Mouse (Mus musculus): ENCODE measurements at regions not wholly inside any gene's neighbourhood (a gene's known extent, or its start where the extent isn't known, plus 50 kb on each side); places are given as distances from the start of the nearest gene placed in this dataset.

GRCm38 (mm10) chr13:107495161-107495732 is 473.3 kb upstream of the Kif2a start:
- H3K9ac ChIP-seq (ENCODE audit: control insufficient read depth, low read depth, low read length, poor library complexity, severe bottlenecking), result no peak overlapping the region
- no peaks in the 10 kb centered on the region for H3K36me3 ChIP-seq (ENCODE audit: control insufficient read depth in 1 of 2, insufficient read depth in 2 of 2, low read length in 2 of 2)
- TF ChIP-seq SMC3 (IDR thresholded peaks at IDR 0.05; ENCODE audit: low read depth, low read length), result no peak
- no peak for TF ChIP-seq GATA1 (IDR thresholded peaks at IDR 0.05; ENCODE audit: low read depth, low read length)
- TF ChIP-seq USF2 (IDR thresholded peaks at IDR 0.05; ENCODE audit: borderline replicate concordance in 1 of 2, insufficient read depth in 1 of 2, low read depth in 1 of 2, low read length in 2 of 2), result no peak
- TF ChIP-seq EP300 (IDR thresholded peaks at IDR 0.05; ENCODE audit: low read depth in 1 of 2, low read length in 2 of 2), result no peak
- TF ChIP-seq KAT2A (conservative IDR thresholded peaks at IDR 0.05; ENCODE audit: low read depth, low read length), result no peak
- TF ChIP-seq ELF1 (IDR thresholded peaks at IDR 0.05; ENCODE audit: low read depth, low read length), result no peak
- no peak for TF ChIP-seq HCFC1 (IDR thresholded peaks at IDR 0.05; ENCODE audit: low read depth, low read length)
- TF ChIP-seq TAL1 (IDR thresholded peaks at IDR 0.05; ENCODE audit: low read length), result no peak
- no peak for TF ChIP-seq CTCF (IDR thresholded peaks at IDR 0.05 in 2 of 3, conservative IDR thresholded peaks at IDR 0.05 in 1 of 3; ENCODE audit: control insufficient read depth in 1 of 3, insufficient read depth in 1 of 3, low read depth in 2 of 3, low read length in 3 of 3, poor library complexity in 1 of 3, severe bottlenecking in 1 of 3)
- no peak for TF ChIP-seq MXI1 (IDR thresholded peaks at IDR 0.05; ENCODE audit: low read depth, low read length)
- no peak for TF ChIP-seq POLR2AphosphoS2 (IDR thresholded peaks at IDR 0.05; ENCODE audit: low read length)
- TF ChIP-seq MYC (IDR thresholded peaks at IDR 0.05; ENCODE audit: low read depth, low read length), result no peak
- no peak for TF ChIP-seq CHD1 (IDR thresholded peaks at IDR 0.05; ENCODE audit: low read depth, low read length)
- no peak overlapping the region for H3K27ac ChIP-seq (ENCODE audit: control insufficient read depth, low read depth, low read length)
- no peak for DNase-seq (ENCODE audit: low read depth, low spot score)
- no peaks in the 10 kb centered on the region for H3K9me3 ChIP-seq (replicated peaks; ENCODE audit: insufficient read depth, low read length)
- H3K4me3 ChIP-seq (ENCODE audit: control insufficient read depth in 1 of 2, insufficient read depth in 1 of 2, low read depth in 2 of 2, low read length in 2 of 2), result no peak overlapping the region
- H3K79me2 ChIP-seq (ENCODE audit: control insufficient read depth, insufficient read depth, low read length, poor library complexity), result no peaks in the 10 kb centered on the region
- no peaks in the 10 kb centered on the region for H3K4me1 ChIP-seq (ENCODE audit: control insufficient read depth in 1 of 2, insufficient read depth in 2 of 2, low read length in 2 of 2)
- H3K27me3 ChIP-seq (ENCODE audit: control insufficient read depth in 1 of 2, insufficient read depth in 2 of 2, low read length in 2 of 2), result peaks cover 4% of the 10 kb centered on the region in 2 experiments; a peak in 2 of 4 replicates

GRCm38 (mm10) chr13:107493765-107494164 is 471.8 kb upstream of the Kif2a start:
- DNase-seq (ENCODE audit: low read depth, low spot score), result no peak
- no peaks in the 10 kb centered on the region for H3K79me2 ChIP-seq (ENCODE audit: control insufficient read depth, insufficient read depth, low read length, poor library complexity)
- no peak overlapping the region for H3K4me3 ChIP-seq (ENCODE audit: control insufficient read depth in 1 of 2, insufficient read depth in 1 of 2, low read depth in 2 of 2, low read length in 2 of 2)
- H3K4me1 ChIP-seq (ENCODE audit: control insufficient read depth in 1 of 2, insufficient read depth in 2 of 2, low read length in 2 of 2), result no peaks in the 10 kb centered on the region
- no peaks in the 10 kb centered on the region for H3K9me3 ChIP-seq (replicated peaks; ENCODE audit: insufficient read depth, low read length)
- TF ChIP-seq SIN3A (IDR thresholded peaks at IDR 0.05; ENCODE audit: low read length), result no peak
- no peak for TF ChIP-seq ETS1 (IDR thresholded peaks at IDR 0.05; ENCODE audit: low read depth, low read length)
- no peak for TF ChIP-seq CTCF (IDR thresholded peaks at IDR 0.05 in 2 of 3, conservative IDR thresholded peaks at IDR 0.05 in 1 of 3; ENCODE audit: control insufficient read depth in 1 of 3, insufficient read depth in 1 of 3, low read depth in 2 of 3, low read length in 3 of 3, poor library complexity in 1 of 3, severe bottlenecking in 1 of 3)
- TF ChIP-seq SMC3 (IDR thresholded peaks at IDR 0.05; ENCODE audit: low read depth, low read length), result no peak
- TF ChIP-seq NELFE (IDR thresholded peaks at IDR 0.05; ENCODE audit: low read depth, low read length), result no peak
- TF ChIP-seq MEF2A (IDR thresholded peaks at IDR 0.05; ENCODE audit: extremely low read depth, insufficient replicate concordance, low read depth, low read length, poor library complexity, severe bottlenecking), result no peak
- TF ChIP-seq MAX (IDR thresholded peaks at IDR 0.05; ENCODE audit: low read length), result no peak
- TF ChIP-seq MYB (IDR thresholded peaks at IDR 0.05; ENCODE audit: low read depth, low read length), result no peak
- TF ChIP-seq ZNF384 (IDR thresholded peaks at IDR 0.05; ENCODE audit: low read depth, low read length), result no peak
- no peak for TF ChIP-seq ZMIZ1 (IDR thresholded peaks at IDR 0.05; ENCODE audit: low read depth, low read length)
- H3K9ac ChIP-seq (ENCODE audit: control insufficient read depth, low read depth, low read length, poor library complexity, severe bottlenecking), result no peak overlapping the region
- H3K27me3 ChIP-seq (ENCODE audit: control insufficient read depth in 1 of 2, insufficient read depth in 2 of 2, low read length in 2 of 2), result peaks cover 4 to 6% of the 10 kb centered on the region in 2 experiments; a peak in 3 of 4 replicates
- H3K36me3 ChIP-seq (ENCODE audit: control insufficient read depth in 1 of 2, insufficient read depth in 2 of 2, low read length in 2 of 2), result no peaks in the 10 kb centered on the region
- no peak overlapping the region for H3K27ac ChIP-seq (ENCODE audit: control insufficient read depth, low read depth, low read length)
